Mouse (Mus musculus) erythroblast, embryonic 14.5 days (primary cell): ENCODE results near the gene Galnt15.
"Not testable (repeated sequence)": the region's sequence is repeated elsewhere in the genome, so short reads cannot be mapped to it uniquely, and the experiment has no call there.

Experiments used
- GATA1 ChIP-seq: IDR thresholded peaks from 2 replicates; pipeline ENCODE4 v1.6.1; 2012; ENCODE audit warnings: low read length, inconsistent platforms, mixed read lengths
- TAL1 ChIP-seq: IDR thresholded peaks from 3 replicates; pipeline ENCODE4 v1.6.1; 2012; ENCODE audit warnings: low read length, inconsistent platforms, mixed read lengths

DNA sequence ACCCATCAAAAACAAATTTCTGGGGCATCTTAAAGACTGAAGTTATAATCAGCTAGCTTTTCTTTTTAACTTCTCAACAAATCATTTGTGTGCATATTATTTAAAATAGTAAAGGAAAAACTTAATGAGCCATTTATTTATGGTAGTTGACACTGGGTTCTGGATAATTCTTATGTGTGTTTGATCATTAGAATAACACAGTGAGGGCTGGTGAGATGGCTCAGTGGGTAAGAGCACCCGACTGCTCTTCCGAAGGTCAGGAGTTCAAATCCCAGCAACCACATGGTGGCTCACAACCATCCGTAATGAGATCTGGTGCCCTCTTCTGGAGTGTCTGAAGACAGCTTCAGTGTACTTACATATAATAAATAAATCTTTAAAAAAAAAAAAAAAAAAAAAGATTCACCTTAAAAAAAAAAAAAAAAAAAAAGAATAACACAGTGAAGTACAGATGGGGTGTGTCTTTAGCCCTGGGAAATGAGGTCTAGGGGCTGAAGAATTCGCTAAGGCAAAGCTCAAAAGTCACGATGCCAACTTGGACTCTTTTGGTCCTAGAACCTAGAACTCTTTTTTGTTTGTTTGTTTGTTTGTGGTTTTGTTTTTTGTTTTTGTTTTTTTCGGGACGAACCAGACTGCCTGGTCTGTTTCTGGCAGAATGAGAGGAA, 58.9 kb downstream of the Galnt15 start:
- not testable (repeated sequence) for TF ChIP-seq GATA1, TAL1
